Mouse (Mus musculus) bone marrow macrophage, adult 2 months (primary cell): ENCODE measurements around the gene Prss36. TPM values are rescaled to one million over a fixed set of nuclear protein-coding genes. Genes with fewer than 3 reads are reported as not detected.
"Not testable (repeated sequence)": the region's sequence is repeated elsewhere in the genome, so short reads cannot be mapped to it uniquely, and the experiment has no call there.

Experiments
- H3K27ac ChIP-seq: 2 replicates; pipeline ENCODE4 v1.5.1; 2012; ENCODE audit warnings: low read depth, low read length; ENCODE audit not compliant: insufficient read depth
- H3K4me1 ChIP-seq: 2 replicates; pipeline ENCODE4 v1.6.1; 2012; ENCODE audit warnings: low read length; ENCODE audit not compliant: control insufficient read depth, insufficient read depth
- H3K4me3 ChIP-seq: 2 replicates; pipeline ENCODE4 v1.5.1; 2012; ENCODE audit warnings: mild to moderate bottlenecking, low read length, moderate library complexity; ENCODE audit not compliant: insufficient read depth
- CTCF ChIP-seq: IDR thresholded peaks from 2 replicates; pipeline ENCODE4 v1.5.1; 2012; ENCODE audit warnings: low read depth, mild to moderate bottlenecking, low read length, moderate library complexity
- POLR2A ChIP-seq: IDR thresholded peaks from 2 replicates; pipeline ENCODE4 v1.6.1; 2012; ENCODE audit warnings: mild to moderate bottlenecking, low read depth, low read length, borderline replicate concordance
- polyA plus RNA-seq: library from polyadenylated mRNA; stranded (reverse); fragments of >200 nt; gene quantifications from 2 replicates; pipeline ENCODE4 v1.2.4, GENCODE M21; 2012; ENCODE audit not compliant: missing spikeins, insufficient read depth, insufficient read length

Gene Prss36
- polyA plus RNA-seq, 1 experiment: 2.6 TPM

GRCm38 (mm10) chr7:127903971-127904796 is 42.3 kb downstream of the Prss36 start, which contains the start of gene Bckdk:
Gene Bckdk (plus strand): TSS chr7:127904082.
- TF ChIP-seq CTCF (no peak), POLR2A (no peak)
- Histone ChIP-seq H3K27ac (peak within 1 kb of the TSS; percentile 43), H3K4me3 (peak within 1 kb of the TSS; percentile 68), H3K4me1 (peaks cover 13% of the 10 kb centered on the region)

- no peak overlapping the region for H3K4me3 ChIP-seq
Measured at GRCm38 (mm10) chr7:127901772-127902171, 44.8 kb downstream of the Prss36 start.

GRCm38 (mm10) chr7:127899997-127900396 is 46.5 kb downstream of the Prss36 start:
- no peak overlapping the region for H3K4me3 ChIP-seq
- no peak for TF ChIP-seq CTCF
- TF ChIP-seq POLR2A: no peak
- peaks cover 14% of the 10 kb centered on the region for H3K4me1 ChIP-seq
- H3K27ac ChIP-seq: no peak overlapping the region

More at GRCm38 (mm10) chr7:127901772-127902171, 44.8 kb downstream of the Prss36 start:
- H3K4me1 ChIP-seq: peaks cover 17% of the 10 kb centered on the region
- TF ChIP-seq CTCF (no peak), POLR2A (no peak)
- no peak overlapping the region for H3K27ac ChIP-seq

- Histone ChIP-seq H3K27ac (no peak overlapping the region), H3K4me3 (no peak overlapping the region), H3K4me1 (peaks cover 15% of the 10 kb centered on the region)
- TF ChIP-seq CTCF (no peak), POLR2A (no peak)
Measured at GRCm38 (mm10) chr7:127898179-127898956, 48.2 kb downstream of the Prss36 start.

- TF ChIP-seq CTCF (no peak), POLR2A (no peak)
- Histone ChIP-seq H3K27ac (no peak overlapping the region), H3K4me3 (no peak overlapping the region), H3K4me1 (peaks cover 15% of the 10 kb centered on the region)
Measured at GRCm38 (mm10) chr7:127897542-127897941, 49.0 kb downstream of the Prss36 start.

GRCm38 (mm10) chr7:127896384-127896783 is 50.1 kb downstream of the Prss36 start:
- Histone ChIP-seq H3K27ac (no peak overlapping the region), H3K4me3 (no peak overlapping the region), H3K4me1 (peaks cover 15% of the 10 kb centered on the region)
- TF ChIP-seq CTCF (peak; percentile 50), POLR2A (no peak)

GRCm38 (mm10) chr7:127895891-127896290 is 50.6 kb downstream of the Prss36 start:
- H3K4me3 ChIP-seq: peak overlapping the region; percentile 43
- H3K4me1 ChIP-seq: peaks cover 15% of the 10 kb centered on the region
- not testable (repeated sequence) for H3K27ac ChIP-seq

- H3K4me1 ChIP-seq: peaks cover 15% of the 10 kb centered on the region
- TF ChIP-seq CTCF (no peak), POLR2A (no peak)
- peak within 1 kb of the TSS; percentile 96 for H3K4me3 ChIP-seq
- peak within 1 kb of the TSS; percentile 13; the same call in 1 of the 2 replicates for H3K27ac ChIP-seq
Measured at GRCm38 (mm10) chr7:127895442-127895841, 51.1 kb downstream of the Prss36 start, which contains the start of the genes Gm21974 and Vkorc1. Gene Gm21974 (minus strand): TSS chr7:127895454. Gene Vkorc1 (minus strand): TSS chr7:127895617.

GRCm38 (mm10) chr7:127894480-127894879 is 52.0 kb downstream of the Prss36 start:
- Histone ChIP-seq H3K4me1 (peaks cover 13% of the 10 kb centered on the region), H3K27ac (no peak overlapping the region), H3K4me3 (peak overlapping the region; percentile 96)
- TF ChIP-seq POLR2A: no peak
- TF ChIP-seq CTCF: no peak

GRCm38 (mm10) chr7:127890798-127891197 is 55.7 kb downstream of the Prss36 start, which contains the start of gene Prss53:
Gene Prss53 (minus strand): TSS chr7:127890970.
- TF ChIP-seq CTCF: no peak
- TF ChIP-seq POLR2A: no peak
- Histone ChIP-seq H3K27ac (no peak within 1 kb of the TSS), H3K4me1 (peaks cover 6% of the 10 kb centered on the region), H3K4me3 (no peak within 1 kb of the TSS)
